Mouse (Mus musculus): Measurements from ENCODE around the gene Hist1h3f. TPM values are rescaled to one million over a fixed set of nuclear protein-coding genes. Genes with fewer than 3 reads are reported as not detected.
"Not testable (repeated sequence)": the region's sequence is repeated elsewhere in the genome, so short reads cannot be mapped to it uniquely, and the experiment has no call there.

Hist1h3f gene
- polyA plus RNA-seq, 1 experiment from 2014 or later: 1.3 TPM

DNA sequence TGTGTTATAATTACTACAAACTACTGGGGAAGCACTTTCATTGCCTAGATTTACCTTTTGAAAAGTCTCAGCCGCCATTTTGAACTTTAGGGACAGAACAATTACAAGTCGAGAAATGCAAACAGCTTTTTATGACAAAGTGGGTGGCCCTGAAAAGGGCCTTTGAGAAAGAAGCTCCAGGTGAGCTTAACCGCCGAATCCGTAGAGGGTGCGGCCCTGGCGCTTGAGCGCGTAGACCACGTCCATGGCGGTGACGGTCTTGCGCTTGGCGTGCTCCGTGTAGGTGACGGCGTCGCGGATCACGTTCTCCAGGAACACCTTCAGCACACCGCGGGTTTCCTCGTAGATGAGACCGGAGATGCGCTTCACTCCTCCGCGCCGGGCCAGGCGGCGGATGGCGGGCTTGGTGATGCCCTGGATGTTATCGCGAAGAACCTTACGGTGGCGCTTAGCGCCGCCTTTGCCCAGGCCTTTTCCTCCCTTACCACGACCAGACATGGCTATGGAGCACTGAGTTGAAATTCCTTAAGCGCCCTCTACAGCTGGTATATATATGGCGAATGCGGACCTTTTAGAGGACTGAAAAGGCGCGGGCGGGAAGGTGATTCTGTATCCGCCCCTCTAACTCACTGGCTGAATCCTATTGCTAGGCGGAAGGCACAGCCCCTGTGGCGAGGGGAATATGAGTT is 7.4 kb downstream of the Hist1h3f start, which contains the start of gene Hist1h4f:
Gene Hist1h4f, minus strand, starts transcription at position 503 of the 689 bp plus-strand sequence.
- H3K4me1 ChIP-seq: peaks cover 22% of the 10 kb centered on the region
- peak; percentile 95 for DNase-seq (ENCODE audit: low spot score)
- H3K36me3 ChIP-seq; H3K9me3 ChIP-seq (replicated peaks); H3K27me3 ChIP-seq (ENCODE audit: low read depth, poor library complexity, severe bottlenecking): not testable (repeated sequence)
- under 1% methylated on average over 47 of the region's 47 CpGs for WGBS
- peak within 1 kb of the TSS; percentile 52 for H3K4me3 ChIP-seq
- H3K27ac ChIP-seq: peak within 1 kb of the TSS; percentile 97

DNA sequence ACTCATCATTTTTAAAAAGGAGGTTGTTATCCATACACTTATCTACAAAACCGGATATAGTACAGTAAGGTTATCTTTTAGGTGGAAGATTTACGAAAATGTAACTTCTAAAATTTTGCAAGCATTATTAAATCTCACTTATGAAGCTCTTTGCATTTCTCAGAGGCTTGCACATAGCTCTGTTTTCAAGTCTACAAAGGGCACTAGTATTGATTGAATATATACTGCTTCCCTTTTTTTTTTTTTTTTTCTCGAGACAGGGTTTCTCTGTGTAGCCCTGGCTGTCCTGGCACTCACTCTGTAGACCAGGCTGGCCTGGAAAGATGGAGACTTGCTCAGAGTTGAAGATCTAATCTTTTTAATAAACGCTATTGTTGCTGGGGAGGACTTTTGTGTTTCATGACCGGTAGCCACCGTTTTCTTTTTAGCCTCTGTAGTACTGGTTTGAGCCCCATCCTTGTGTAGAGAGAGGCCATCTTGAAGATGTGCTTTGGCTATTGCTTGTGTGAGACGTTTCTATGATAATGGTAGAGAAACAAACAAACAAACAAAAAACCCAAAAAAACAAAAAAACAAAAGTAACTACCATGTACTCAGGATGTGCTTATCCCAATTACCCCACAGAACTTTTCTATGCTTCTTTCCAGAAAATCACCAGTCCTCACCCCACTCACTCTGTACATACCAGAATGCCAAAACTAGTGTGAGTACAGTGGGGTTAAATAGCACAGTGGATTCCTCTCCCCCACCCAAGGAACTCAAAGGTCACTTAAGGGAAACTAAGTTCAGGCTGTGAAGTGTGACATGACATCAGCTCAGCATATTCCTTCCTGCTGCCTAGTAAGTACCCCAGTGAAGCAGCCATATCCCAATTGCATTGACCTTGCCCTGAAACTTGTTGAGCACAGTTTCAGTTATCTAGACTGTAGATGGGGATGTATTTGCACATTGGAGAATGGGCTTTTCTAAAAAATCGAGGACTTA is 8.4 kb downstream of the Hist1h3f start:
- peak overlapping the region; percentile 52 for H3K4me3 ChIP-seq
- H3K27ac ChIP-seq: peak overlapping the region; percentile 97
- H3K4me1 ChIP-seq: peaks cover 22% of the 10 kb centered on the region
- peak; percentile 35 for DNase-seq (ENCODE audit: low spot score)
- no peaks in the 10 kb centered on the region for H3K27me3 ChIP-seq (ENCODE audit: low read depth, poor library complexity, severe bottlenecking)
- no peaks in the 10 kb centered on the region for H3K9me3 ChIP-seq (replicated peaks)
- WGBS: 61% methylated on average over 8 of the region's 8 CpGs
- H3K36me3 ChIP-seq: no peaks in the 10 kb centered on the region

DNA sequence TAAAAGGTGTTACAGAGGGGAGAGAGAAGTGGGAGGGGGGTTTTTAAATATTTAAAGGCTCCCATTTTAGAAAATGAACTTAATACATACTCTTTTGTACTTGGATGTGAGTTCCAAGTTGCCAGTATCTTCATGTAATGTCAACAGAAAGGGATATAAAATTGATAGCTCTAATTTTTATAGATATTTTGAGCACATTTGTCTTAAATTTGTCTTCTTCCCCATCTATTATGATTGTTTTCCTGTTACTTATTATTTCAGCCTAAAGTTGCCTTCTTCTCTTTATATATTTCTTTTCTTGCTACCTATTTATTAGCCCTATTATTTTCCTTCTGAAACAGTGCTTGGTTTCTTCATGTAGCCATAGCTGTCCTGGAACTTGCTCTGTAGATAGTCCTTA is 9.1 kb downstream of the Hist1h3f start, which contains the start of gene Hist1h1d:
Gene Hist1h1d, plus strand, starts transcription at position 301 of the 400 bp plus-strand sequence.
- no peak for DNase-seq (ENCODE audit: low spot score)
- peaks cover 22% of the 10 kb centered on the region for H3K4me1 ChIP-seq
- H3K27me3 ChIP-seq (ENCODE audit: low read depth, poor library complexity, severe bottlenecking): no peaks in the 10 kb centered on the region
- no peaks in the 10 kb centered on the region for H3K36me3 ChIP-seq
- no peaks in the 10 kb centered on the region for H3K9me3 ChIP-seq (replicated peaks)
- peak within 1 kb of the TSS; percentile 52; the same call in 1 of the 2 replicates for H3K4me3 ChIP-seq
- peak within 1 kb of the TSS; percentile 97 for H3K27ac ChIP-seq

DNA sequence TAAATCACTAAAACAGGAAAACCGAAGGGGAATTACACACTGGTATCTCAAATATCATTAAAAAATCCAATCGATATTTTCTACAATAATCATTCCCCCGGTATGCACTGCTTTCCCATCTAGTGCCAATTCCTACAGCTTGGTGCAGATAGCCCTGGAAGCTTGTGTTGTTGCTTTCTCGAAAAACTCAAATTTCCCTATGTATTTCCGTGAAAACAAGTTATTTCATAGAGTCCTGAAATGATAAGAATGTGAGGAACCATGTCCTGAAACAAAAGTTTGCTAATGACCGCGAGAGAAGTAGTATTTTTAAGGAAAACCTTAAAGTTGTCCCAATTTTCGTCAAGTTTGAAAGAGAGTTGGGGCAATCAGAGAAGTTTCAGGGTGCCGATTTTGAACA is 10.5 kb downstream of the Hist1h3f start:
- Histone ChIP-seq H3K36me3 (no peaks in the 10 kb centered on the region), H3K27me3 (ENCODE audit: low read depth, poor library complexity, severe bottlenecking) (no peaks in the 10 kb centered on the region), H3K4me1 (peaks cover 19% of the 10 kb centered on the region), H3K9me3 (replicated peaks) (no peaks in the 10 kb centered on the region), H3K4me3 (peak overlapping the region; percentile 69), H3K27ac (peak overlapping the region; percentile 97)
- DNase-seq (ENCODE audit: low spot score): no peak
- WGBS: 27% methylated on average over 9 of the region's 9 CpGs

DNA sequence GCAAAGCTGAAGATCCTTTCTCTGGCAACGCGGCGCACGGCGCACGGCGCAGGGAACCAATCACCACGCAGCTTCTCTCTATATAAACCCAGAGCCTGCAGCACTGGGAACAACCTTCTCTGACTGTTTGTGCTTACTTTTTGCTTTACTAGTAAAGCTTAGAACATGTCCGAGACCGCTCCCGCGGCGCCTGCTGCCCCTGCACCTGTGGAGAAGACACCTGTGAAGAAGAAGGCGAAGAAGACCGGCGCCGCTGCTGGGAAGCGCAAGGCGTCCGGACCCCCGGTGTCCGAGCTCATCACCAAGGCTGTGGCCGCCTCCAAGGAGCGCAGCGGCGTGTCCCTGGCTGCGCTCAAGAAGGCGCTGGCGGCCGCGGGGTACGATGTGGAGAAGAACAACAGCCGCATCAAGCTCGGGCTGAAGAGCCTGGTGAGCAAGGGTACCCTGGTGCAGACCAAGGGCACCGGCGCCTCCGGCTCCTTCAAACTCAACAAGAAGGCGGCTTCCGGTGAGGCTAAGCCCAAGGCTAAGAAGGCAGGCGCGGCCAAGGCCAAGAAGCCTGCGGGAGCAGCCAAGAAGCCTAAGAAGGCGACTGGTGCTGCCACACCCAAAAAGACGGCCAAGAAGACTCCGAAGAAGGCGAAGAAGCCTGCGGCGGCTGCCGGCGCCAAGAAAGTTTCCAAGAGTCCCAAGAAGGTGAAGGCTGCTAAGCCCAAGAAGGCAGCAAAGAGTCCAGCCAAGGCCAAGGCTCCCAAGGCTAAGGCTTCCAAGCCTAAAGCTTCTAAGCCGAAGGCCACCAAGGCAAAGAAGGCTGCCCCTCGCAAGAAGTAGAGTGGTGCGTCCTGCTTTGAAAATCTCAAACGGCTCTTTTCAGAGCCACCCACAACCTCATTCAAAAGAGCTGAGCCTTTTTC is 11.3 kb downstream of the Hist1h3f start:
- H3K4me1 ChIP-seq: peaks cover 19% of the 10 kb centered on the region
- DNase-seq (ENCODE audit: low spot score): peak; percentile 89
- H3K4me3 ChIP-seq: peak overlapping the region; percentile 69
- under 1% methylated on average over 54 of the region's 54 CpGs for WGBS
- no peaks in the 10 kb centered on the region for H3K9me3 ChIP-seq (replicated peaks)
- no peaks in the 10 kb centered on the region for H3K27me3 ChIP-seq (ENCODE audit: low read depth, poor library complexity, severe bottlenecking)
- no peaks in the 10 kb centered on the region for H3K36me3 ChIP-seq
- peak overlapping the region; percentile 97 for H3K27ac ChIP-seq

DNA sequence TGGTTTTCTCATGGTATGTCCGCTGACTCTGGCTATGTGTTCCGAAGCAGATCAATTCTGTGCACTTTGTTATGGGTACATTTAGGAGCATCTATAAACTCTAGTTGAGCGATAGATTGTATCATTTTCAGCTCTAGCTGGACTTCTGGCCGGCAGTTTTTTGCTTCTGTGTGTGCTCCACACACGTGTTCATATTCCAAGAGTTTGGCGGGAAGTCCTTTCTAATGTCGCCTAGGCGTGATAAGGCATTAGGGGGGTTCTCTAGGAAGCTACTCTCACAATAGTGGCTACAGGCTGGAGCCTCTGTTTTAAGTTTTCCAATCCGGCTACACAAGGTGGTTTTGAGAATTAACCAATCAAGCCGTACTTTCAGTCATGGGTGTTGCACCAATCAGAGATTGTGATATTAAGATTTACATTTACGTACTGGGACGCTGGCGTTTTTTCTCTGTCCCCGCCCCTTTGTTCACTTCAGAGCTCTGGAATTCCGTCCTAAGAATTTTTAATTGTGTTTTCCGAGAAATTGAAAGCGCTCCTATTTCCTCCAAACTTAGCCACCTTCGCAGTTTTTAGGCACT is 12.1 kb downstream of the Hist1h3f start:
- under 1% methylated on average over 18 of the region's 18 CpGs for WGBS
- H3K4me1 ChIP-seq: peaks cover 14% of the 10 kb centered on the region
- H3K36me3 ChIP-seq: no peaks in the 10 kb centered on the region
- no peaks in the 10 kb centered on the region for H3K27me3 ChIP-seq (ENCODE audit: low read depth, poor library complexity, severe bottlenecking)
- H3K4me3 ChIP-seq: peak overlapping the region; percentile 69
- H3K9me3 ChIP-seq (replicated peaks): no peaks in the 10 kb centered on the region
- peak overlapping the region; percentile 97 for H3K27ac ChIP-seq
- peak; percentile 82 for DNase-seq (ENCODE audit: low spot score)

DNA sequence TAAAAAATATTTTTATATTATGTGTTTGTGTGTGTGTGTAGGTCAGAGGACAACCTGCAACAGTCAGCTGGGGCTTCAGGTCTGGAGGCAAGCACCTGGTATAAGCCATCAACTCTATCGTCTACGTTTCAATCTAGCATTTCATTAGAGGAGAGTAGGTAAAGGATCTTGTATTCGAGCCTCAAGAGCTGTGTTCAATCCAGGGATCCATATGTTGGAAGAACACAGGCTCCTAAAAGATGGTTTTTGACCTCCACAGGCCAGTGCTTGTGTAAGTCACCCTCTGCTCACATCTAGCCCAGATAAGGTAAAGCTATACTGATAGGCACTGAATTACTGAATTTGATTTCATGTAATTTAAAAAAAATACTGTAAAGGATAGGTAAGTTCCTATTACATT is 13.1 kb downstream of the Hist1h3f start:
- Histone ChIP-seq H3K9me3 (replicated peaks) (no peaks in the 10 kb centered on the region), H3K4me3 (peak overlapping the region; percentile 69; the same call in 1 of the 2 replicates), H3K27me3 (ENCODE audit: low read depth, poor library complexity, severe bottlenecking) (no peaks in the 10 kb centered on the region), H3K36me3 (no peaks in the 10 kb centered on the region), H3K4me1 (peaks cover 14% of the 10 kb centered on the region), H3K27ac (peak overlapping the region; percentile 97)
- no peak for DNase-seq (ENCODE audit: low spot score)
- WGBS: 69% methylated on average over 3 of the region's 3 CpGs

DNA sequence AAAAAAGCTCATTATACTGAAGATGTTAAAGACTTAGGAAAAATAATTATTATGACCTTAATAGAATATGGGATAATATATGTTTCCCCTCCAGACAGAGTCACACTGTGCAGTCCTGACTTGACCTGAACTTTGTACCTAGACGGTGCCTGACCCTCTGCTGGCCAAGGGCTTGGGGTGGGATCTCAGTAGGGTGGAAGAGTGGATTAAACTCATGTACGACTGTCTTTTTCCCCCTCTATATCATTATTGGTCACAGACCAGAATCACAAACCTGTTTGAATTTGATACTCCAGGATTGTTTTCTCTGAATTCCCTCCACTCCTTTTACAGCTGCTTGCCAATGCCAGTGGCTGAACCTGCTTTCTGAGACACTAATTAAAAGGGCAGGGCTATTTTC is 16.8 kb downstream of the Hist1h3f start:
- 32% methylated on average over 2 of the region's 2 CpGs for WGBS
- H3K27ac ChIP-seq: peak overlapping the region; percentile 46; the same call in 1 of the 2 replicates

DNA sequence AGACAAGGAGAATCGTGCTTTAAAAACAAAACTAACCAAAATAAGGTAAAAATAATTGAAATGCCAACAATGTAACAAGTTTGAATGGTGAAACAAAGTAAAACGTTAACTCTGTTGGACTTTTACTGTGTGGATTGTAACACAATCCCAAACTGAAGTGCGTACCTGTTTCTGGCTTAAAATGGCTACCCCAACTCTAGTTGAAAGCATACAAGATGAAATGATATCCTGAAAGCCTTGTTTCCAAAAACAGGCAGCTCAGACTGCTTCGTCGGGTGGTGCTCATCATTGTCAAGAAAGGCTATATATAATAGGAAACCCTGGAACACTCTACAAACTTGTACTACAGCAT is 17.7 kb downstream of the Hist1h3f start:
- H3K36me3 ChIP-seq; DNase-seq (ENCODE audit: low spot score); H3K9me3 ChIP-seq (replicated peaks); H3K4me1 ChIP-seq; H3K27me3 ChIP-seq (ENCODE audit: low read depth, poor library complexity, severe bottlenecking): not testable (repeated sequence)
- Histone ChIP-seq H3K27ac (peak overlapping the region; percentile 98), H3K4me3 (peak overlapping the region; percentile 50)
- WGBS: 0% methylated on average over 2 of the region's 5 CpGs

More for the DNA sequence above, 16.8 kb downstream of the Hist1h3f start:
- not testable (repeated sequence) for H3K27me3 ChIP-seq (ENCODE audit: low read depth, poor library complexity, severe bottlenecking); DNase-seq (ENCODE audit: low spot score); H3K4me3 ChIP-seq; H3K9me3 ChIP-seq (replicated peaks); H3K4me1 ChIP-seq; H3K36me3 ChIP-seq

DNA sequence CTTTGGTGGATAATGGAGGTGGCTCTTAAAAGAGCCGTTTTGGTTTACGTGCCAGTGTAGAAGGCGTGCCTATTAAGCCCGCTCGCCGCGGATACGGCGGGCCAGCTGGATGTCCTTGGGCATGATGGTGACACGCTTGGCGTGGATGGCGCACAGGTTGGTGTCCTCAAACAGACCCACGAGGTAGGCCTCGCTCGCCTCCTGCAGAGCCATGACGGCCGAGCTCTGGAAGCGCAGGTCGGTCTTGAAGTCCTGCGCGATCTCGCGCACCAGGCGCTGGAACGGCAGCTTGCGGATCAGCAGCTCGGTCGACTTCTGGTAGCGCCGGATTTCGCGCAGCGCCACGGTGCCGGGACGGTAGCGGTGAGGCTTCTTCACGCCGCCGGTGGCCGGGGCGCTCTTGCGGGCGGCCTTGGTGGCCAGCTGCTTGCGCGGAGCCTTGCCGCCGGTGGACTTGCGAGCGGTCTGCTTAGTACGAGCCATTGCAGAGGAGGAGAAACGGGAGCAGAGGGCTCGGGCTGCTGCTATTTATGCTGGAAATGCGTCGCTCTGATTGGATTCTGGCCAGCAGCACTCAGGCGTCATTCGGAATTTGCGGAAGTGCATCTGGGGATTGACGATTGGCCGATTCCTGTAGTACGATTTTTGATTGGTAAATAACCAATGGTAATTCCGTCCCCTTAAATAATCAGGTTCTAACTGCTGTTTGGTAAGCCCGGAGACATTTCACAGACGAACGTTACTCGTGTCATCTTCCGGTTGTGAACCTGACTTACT is 18.2 kb downstream of the Hist1h3f start, which contains the start of gene Hist1h3e:
Gene Hist1h3e, minus strand, starts transcription at position 487 of the 777 bp plus-strand sequence.
- not testable (repeated sequence) for H3K36me3 ChIP-seq; H3K9me3 ChIP-seq (replicated peaks); H3K4me1 ChIP-seq; H3K27me3 ChIP-seq (ENCODE audit: low read depth, poor library complexity, severe bottlenecking)
- H3K4me3 ChIP-seq: peak within 1 kb of the TSS; percentile 50
- peak; percentile 90 for DNase-seq (ENCODE audit: low spot score)
- H3K27ac ChIP-seq: peak within 1 kb of the TSS; percentile 98
- WGBS: under 1% methylated on average over 63 of the region's 67 CpGs

DNA sequence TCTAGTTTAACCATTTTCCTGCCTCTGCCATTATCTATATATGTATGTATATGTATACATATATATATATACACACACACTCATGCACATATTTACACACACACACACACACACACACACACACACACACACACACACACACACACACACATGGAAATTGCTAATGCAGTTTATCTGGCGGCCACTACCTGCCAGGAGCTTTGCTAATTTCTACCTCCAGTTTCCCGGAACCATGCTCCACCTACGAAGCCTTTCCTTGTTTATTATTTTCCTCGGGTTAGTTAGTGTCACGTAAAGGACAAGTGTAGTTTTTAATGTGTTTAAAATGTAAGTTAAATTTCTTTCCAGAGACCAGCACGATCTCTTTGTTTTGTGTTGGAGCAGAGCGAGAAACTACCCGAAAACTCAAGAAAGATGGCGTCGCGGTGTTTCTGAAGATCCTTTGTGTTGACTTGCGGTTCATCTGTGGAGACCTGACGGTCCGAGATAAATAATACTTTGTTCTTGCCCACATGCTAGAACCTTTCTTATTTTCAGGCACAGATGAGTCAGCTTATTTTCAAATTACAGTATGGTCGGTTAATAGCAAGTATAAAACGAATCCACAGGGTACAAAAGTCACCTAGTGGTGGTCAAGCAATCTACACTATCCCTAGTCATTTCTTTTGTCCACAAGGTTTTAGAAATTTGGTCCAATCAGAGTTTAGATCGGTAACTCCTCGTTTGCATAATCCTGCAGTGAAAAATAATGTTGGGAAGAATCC is 19.0 kb downstream of the Hist1h3f start:
- H3K27ac ChIP-seq: peak overlapping the region; percentile 98

More for the DNA sequence above, 19.0 kb downstream of the Hist1h3f start:
- Histone ChIP-seq H3K9me3 (replicated peaks) (no peaks in the 10 kb centered on the region), H3K27me3 (ENCODE audit: low read depth, poor library complexity, severe bottlenecking) (no peaks in the 10 kb centered on the region), H3K4me3 (peak overlapping the region; percentile 50), H3K36me3 (no peaks in the 10 kb centered on the region), H3K4me1 (peaks cover 3% of the 10 kb centered on the region; the same call in 1 of the 2 replicates)
- DNase-seq (ENCODE audit: low spot score): no peak
- WGBS: 4% methylated on average over 18 of the region's 18 CpGs

Measured in limb, embryonic 10.5 days (tissue).